Mouse (Mus musculus): ENCODE measurements around the gene Fgf9.

- TF ChIP-seq CTCF (IDR thresholded peaks at IDR 0.05; ENCODE audit: low read depth) = no peak
- no peak for TF ChIP-seq EP300 (IDR thresholded peaks at IDR 0.05; ENCODE audit: low read depth)
Observed at GRCm38 (mm10) chr14:58099599-58099998, 29.3 kb downstream of the Fgf9 start.

Measured in heart, postnatal 0 days (tissue).